Mouse (Mus musculus): ENCODE measurements around the gene Vldlr. TPM values are rescaled to one million over a fixed set of nuclear protein-coding genes. Genes with fewer than 3 reads are reported as not detected.

Gene Vldlr
- polyA plus RNA-seq, 1 experiment from 2014 or later: 15.8 TPM

GRCm38 (mm10) chr19:27239913-27240312 lies 23.6 kb downstream of the Vldlr start:
- H3K27me3 ChIP-seq: no peaks in the 10 kb centered on the region
- no peak overlapping the region for H3K4me3 ChIP-seq (replicated peaks)
- H3K27ac ChIP-seq (replicated peaks): no peak overlapping the region
- H3K9me3 ChIP-seq (replicated peaks): no peaks in the 10 kb centered on the region
- ATAC-seq (ENCODE audit: insufficient number of reproducible peaks, low FRiP score, low TSS enrichment, low read depth): no peak
- no peak overlapping the region for H3K4me2 ChIP-seq (replicated peaks)
- H3K4me1 ChIP-seq: no peaks in the 10 kb centered on the region
- H3K9ac ChIP-seq: no peak overlapping the region
- WGBS: 87% methylated on average over 4 of the region's 4 CpGs
- peaks cover 49% of the 10 kb centered on the region for H3K36me3 ChIP-seq

- WGBS: 92% methylated on average over 4 of the region's 4 CpGs
These were observed 27.2 kb downstream of the Vldlr start for GRCm38 (mm10) chr19:27243527-27243926.

GRCm38 (mm10) chr19:27254756-27255155 lies 38.5 kb downstream of the Vldlr start:
- H3K36me3 ChIP-seq: no peaks in the 10 kb centered on the region
- H3K27me3 ChIP-seq: no peaks in the 10 kb centered on the region
- H3K9me3 ChIP-seq (replicated peaks): no peaks in the 10 kb centered on the region
- no peak overlapping the region for H3K27ac ChIP-seq (replicated peaks)
- ATAC-seq (ENCODE audit: insufficient number of reproducible peaks, low FRiP score, low TSS enrichment, low read depth): no peak
- 75% methylated on average over 5 of the region's 5 CpGs for WGBS
- no peak overlapping the region for H3K9ac ChIP-seq
- H3K4me1 ChIP-seq: peaks cover 3% of the 10 kb centered on the region
- H3K4me3 ChIP-seq (replicated peaks): no peak overlapping the region
- no peak overlapping the region for H3K4me2 ChIP-seq (replicated peaks)

More at GRCm38 (mm10) chr19:27243527-27243926, 27.2 kb downstream of the Vldlr start:
- H3K4me3 ChIP-seq (replicated peaks): no peak overlapping the region
- no peak overlapping the region for H3K4me2 ChIP-seq (replicated peaks)
- peaks cover 67% of the 10 kb centered on the region for H3K36me3 ChIP-seq
- no peaks in the 10 kb centered on the region for H3K9me3 ChIP-seq (replicated peaks)
- no peak for ATAC-seq (ENCODE audit: insufficient number of reproducible peaks, low FRiP score, low TSS enrichment, low read depth)
- H3K27ac ChIP-seq (replicated peaks): no peak overlapping the region
- no peaks in the 10 kb centered on the region for H3K4me1 ChIP-seq
- no peak overlapping the region for H3K9ac ChIP-seq
- H3K27me3 ChIP-seq: no peaks in the 10 kb centered on the region

- Histone ChIP-seq H3K9ac (no peak overlapping the region), H3K4me2 (replicated peaks) (no peak overlapping the region), H3K27ac (replicated peaks) (no peak overlapping the region), H3K36me3 (no peaks in the 10 kb centered on the region), H3K27me3 (no peaks in the 10 kb centered on the region), H3K9me3 (replicated peaks) (no peaks in the 10 kb centered on the region), H3K4me3 (replicated peaks) (no peak overlapping the region), H3K4me1 (peaks cover 12% of the 10 kb centered on the region)
- ATAC-seq (ENCODE audit: insufficient number of reproducible peaks, low FRiP score, low TSS enrichment, low read depth): no peak
- WGBS: 87% methylated on average over 3 of the region's 3 CpGs
These were observed 39.4 kb downstream of the Vldlr start for GRCm38 (mm10) chr19:27255678-27256077.

GRCm38 (mm10) chr19:27260102-27260501 lies 43.8 kb downstream of the Vldlr start:
- 23% methylated on average over 4 of the region's 4 CpGs for WGBS
- H3K27ac ChIP-seq (replicated peaks): peak overlapping the region; percentile 31; the same call in 1 of the 2 replicates
- peak; percentile 75 for ATAC-seq (ENCODE audit: insufficient number of reproducible peaks, low FRiP score, low TSS enrichment, low read depth)
- H3K4me1 ChIP-seq: peaks cover 12% of the 10 kb centered on the region
- H3K9me3 ChIP-seq (replicated peaks): no peaks in the 10 kb centered on the region
- no peak overlapping the region for H3K4me2 ChIP-seq (replicated peaks)
- H3K36me3 ChIP-seq: no peaks in the 10 kb centered on the region
- no peak overlapping the region for H3K4me3 ChIP-seq (replicated peaks)
- H3K27me3 ChIP-seq: no peaks in the 10 kb centered on the region
- H3K9ac ChIP-seq: no peak overlapping the region

GRCm38 (mm10) chr19:27260621-27261278 lies 44.5 kb downstream of the Vldlr start:
- Histone ChIP-seq H3K4me1 (peaks cover 12% of the 10 kb centered on the region), H3K9me3 (replicated peaks) (no peaks in the 10 kb centered on the region), H3K27ac (replicated peaks) (peak overlapping the region; percentile 5; the same call in 1 of the 2 replicates), H3K4me2 (replicated peaks) (no peak overlapping the region), H3K36me3 (no peaks in the 10 kb centered on the region), H3K9ac (no peak overlapping the region), H3K27me3 (no peaks in the 10 kb centered on the region), H3K4me3 (replicated peaks) (no peak overlapping the region)
- 57% methylated on average over 8 of the region's 8 CpGs for WGBS
- ATAC-seq (ENCODE audit: insufficient number of reproducible peaks, low FRiP score, low TSS enrichment, low read depth): no peak

- Histone ChIP-seq H3K27ac (replicated peaks) (no peak overlapping the region), H3K4me2 (replicated peaks) (no peak overlapping the region), H3K4me1 (peaks cover 12% of the 10 kb centered on the region), H3K36me3 (no peaks in the 10 kb centered on the region), H3K27me3 (no peaks in the 10 kb centered on the region), H3K9ac (no peak overlapping the region), H3K9me3 (replicated peaks) (no peaks in the 10 kb centered on the region), H3K4me3 (replicated peaks) (no peak overlapping the region)
- 58% methylated on average over 3 of the region's 3 CpGs for WGBS
- ATAC-seq (ENCODE audit: insufficient number of reproducible peaks, low FRiP score, low TSS enrichment, low read depth): no peak
These were observed 45.9 kb downstream of the Vldlr start for GRCm38 (mm10) chr19:27262141-27262540.

- no peak overlapping the region for H3K9ac ChIP-seq
- no peaks in the 10 kb centered on the region for H3K9me3 ChIP-seq (replicated peaks)
- H3K4me3 ChIP-seq (replicated peaks): no peak overlapping the region
- WGBS: 67% methylated on average over 2 of the region's 2 CpGs
- no peak overlapping the region for H3K4me2 ChIP-seq (replicated peaks)
- no peak overlapping the region for H3K27ac ChIP-seq (replicated peaks)
- no peaks in the 10 kb centered on the region for H3K4me1 ChIP-seq
- no peaks in the 10 kb centered on the region for H3K36me3 ChIP-seq
- ATAC-seq (ENCODE audit: insufficient number of reproducible peaks, low FRiP score, low TSS enrichment, low read depth): no peak
- H3K27me3 ChIP-seq: no peaks in the 10 kb centered on the region
These were observed 57.1 kb downstream of the Vldlr start for GRCm38 (mm10) chr19:27273385-27273784.

- Histone ChIP-seq H3K27me3 (no peaks in the 10 kb centered on the region), H3K9ac (no peak overlapping the region), H3K27ac (replicated peaks) (no peak overlapping the region), H3K4me3 (replicated peaks) (no peak overlapping the region), H3K4me1 (no peaks in the 10 kb centered on the region), H3K4me2 (replicated peaks) (no peak overlapping the region), H3K36me3 (no peaks in the 10 kb centered on the region), H3K9me3 (replicated peaks) (no peaks in the 10 kb centered on the region)
- no peak for ATAC-seq (ENCODE audit: insufficient number of reproducible peaks, low FRiP score, low TSS enrichment, low read depth)
- WGBS: 87% methylated on average over 1 of the region's 1 CpGs
These were observed 58.1 kb downstream of the Vldlr start for GRCm38 (mm10) chr19:27274382-27274781.

GRCm38 (mm10) chr19:27279174-27279573 lies 62.9 kb downstream of the Vldlr start:
- WGBS: 81% methylated on average over 2 of the region's 2 CpGs
- Histone ChIP-seq H3K36me3 (no peaks in the 10 kb centered on the region), H3K9me3 (replicated peaks) (no peaks in the 10 kb centered on the region), H3K27me3 (no peaks in the 10 kb centered on the region), H3K9ac (no peak overlapping the region), H3K4me2 (replicated peaks) (no peak overlapping the region), H3K4me1 (no peaks in the 10 kb centered on the region), H3K27ac (replicated peaks) (no peak overlapping the region), H3K4me3 (replicated peaks) (no peak overlapping the region)
- ATAC-seq (ENCODE audit: insufficient number of reproducible peaks, low FRiP score, low TSS enrichment, low read depth): no peak

Data from embryonic facial prominence, embryonic 15.5 days (tissue).